Mouse (Mus musculus): ENCODE measurements around the gene Zswim1. TPM values are rescaled to one million over a fixed set of nuclear protein-coding genes. Genes with fewer than 3 reads are reported as not detected.
A peak's percentile ranks its signal among the peaks of the same experiment; 100 is the strongest.

The Zswim1 gene
- 11.7 and 11.8 TPM in 2 replicates for polyA plus RNA-seq (2012; rRNA removed)

DNA sequence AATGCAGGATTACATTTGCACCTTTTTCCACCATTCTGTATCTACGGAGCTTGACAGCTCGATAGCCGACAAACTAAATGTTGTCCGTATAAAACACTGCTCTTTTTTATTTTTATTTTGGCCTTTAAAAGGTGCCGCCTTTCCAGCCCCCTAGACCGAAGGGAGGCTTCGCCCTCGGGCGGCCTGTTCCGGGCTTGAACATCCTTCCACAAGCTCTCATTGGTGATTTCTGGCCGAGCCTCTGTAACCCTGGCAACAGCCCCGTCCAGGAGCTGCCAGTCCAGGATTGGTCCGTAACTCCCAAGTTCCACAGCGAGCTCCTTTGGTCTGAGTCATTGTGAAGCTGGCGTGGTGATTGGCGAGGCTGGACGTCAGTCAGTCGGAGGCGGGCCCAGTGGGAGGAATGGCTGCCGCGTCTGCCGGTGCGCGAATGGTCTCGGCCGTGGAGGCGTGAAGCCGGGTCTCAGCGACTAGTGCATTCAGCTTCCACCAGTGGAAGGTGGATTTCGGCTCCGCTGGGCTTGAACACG lies at the start of gene Zswim1:
TSS of gene Zswim1 (plus strand) at position 51 of the 530 bp plus-strand sequence.
- DNase-seq: peak; percentile 100
- H3K4me3 ChIP-seq (ENCODE audit: insufficient read depth, low read depth, low read length): peak within 1 kb of the TSS; percentile 70
- peak within 1 kb of the TSS; percentile 33; the same call in 1 of the 2 replicates for H3K27ac ChIP-seq (ENCODE audit: insufficient read depth, low read depth, low read length)
- WGBS: 1% methylated on average over 32 of the region's 32 CpGs
- peak; percentile 91 for TF ChIP-seq POLR2A (IDR thresholded peaks at IDR 0.05; ENCODE audit: low read depth, low read length)
- TF ChIP-seq CTCF (conservative IDR thresholded peaks at IDR 0.05; ENCODE audit: insufficient read depth, insufficient read length, low read depth, low read length): no peak
- H3K4me1 ChIP-seq (ENCODE audit: control insufficient read depth, insufficient read depth, low read length): no peaks in the 10 kb centered on the region; the same call in 1 of the 2 replicates
- peaks cover 3% of the 10 kb centered on the region; the same call in 1 of the 2 replicates for H3K36me3 ChIP-seq (ENCODE audit: control insufficient read depth, insufficient read depth, low read length)
- no peaks in the 10 kb centered on the region for H3K27me3 ChIP-seq (replicated peaks; ENCODE audit: control insufficient read depth, insufficient read depth, low read length)

GRCm38 (mm10) chr2:164773229-164773988 lies 49.1 kb upstream of the Zswim1 start:
- peaks cover 3% of the 10 kb centered on the region; the same call in 1 of the 2 replicates for H3K4me1 ChIP-seq (ENCODE audit: control insufficient read depth, insufficient read depth, low read length)
- no peaks in the 10 kb centered on the region for H3K36me3 ChIP-seq (ENCODE audit: control insufficient read depth, insufficient read depth, low read length)
- no peak overlapping the region for H3K4me3 ChIP-seq (ENCODE audit: insufficient read depth, low read depth, low read length)
- no peak for DNase-seq
- 84% methylated on average over 14 of the region's 14 CpGs for WGBS
- no peak overlapping the region for H3K27ac ChIP-seq (ENCODE audit: insufficient read depth, low read depth, low read length)
- H3K27me3 ChIP-seq (replicated peaks; ENCODE audit: control insufficient read depth, insufficient read depth, low read length): no peaks in the 10 kb centered on the region
- no peak for TF ChIP-seq CTCF (conservative IDR thresholded peaks at IDR 0.05; ENCODE audit: insufficient read depth, insufficient read length, low read depth, low read length)
- TF ChIP-seq POLR2A (IDR thresholded peaks at IDR 0.05; ENCODE audit: low read depth, low read length): no peak

GRCm38 (mm10) chr2:164773989-164774364 lies 48.5 kb upstream of the Zswim1 start:
- TF ChIP-seq POLR2A (IDR thresholded peaks at IDR 0.05; ENCODE audit: low read depth, low read length) (no peak), CTCF (conservative IDR thresholded peaks at IDR 0.05; ENCODE audit: insufficient read depth, insufficient read length, low read depth, low read length) (no peak)
- H3K36me3 ChIP-seq (ENCODE audit: control insufficient read depth, insufficient read depth, low read length): no peaks in the 10 kb centered on the region
- no peak overlapping the region for H3K4me3 ChIP-seq (ENCODE audit: insufficient read depth, low read depth, low read length)
- WGBS: 67% methylated on average over 5 of the region's 5 CpGs
- no peaks in the 10 kb centered on the region for H3K27me3 ChIP-seq (replicated peaks; ENCODE audit: control insufficient read depth, insufficient read depth, low read length)
- peaks cover 3% of the 10 kb centered on the region; the same call in 1 of the 2 replicates for H3K4me1 ChIP-seq (ENCODE audit: control insufficient read depth, insufficient read depth, low read length)
- H3K27ac ChIP-seq (ENCODE audit: insufficient read depth, low read depth, low read length): no peak overlapping the region
- no peak for DNase-seq

- no peak overlapping the region for H3K4me3 ChIP-seq (ENCODE audit: insufficient read depth, low read depth, low read length)
These were observed 46.4 kb upstream of the Zswim1 start for GRCm38 (mm10) chr2:164776130-164776529.

GRCm38 (mm10) chr2:164776801-164777200 lies 45.7 kb upstream of the Zswim1 start:
- H3K27me3 ChIP-seq (replicated peaks; ENCODE audit: control insufficient read depth, insufficient read depth, low read length): no peaks in the 10 kb centered on the region
- no peak overlapping the region for H3K27ac ChIP-seq (ENCODE audit: insufficient read depth, low read depth, low read length)
- WGBS: 63% methylated on average over 17 of the region's 17 CpGs
- TF ChIP-seq POLR2A (IDR thresholded peaks at IDR 0.05; ENCODE audit: low read depth, low read length) (no peak), CTCF (conservative IDR thresholded peaks at IDR 0.05; ENCODE audit: insufficient read depth, insufficient read length, low read depth, low read length) (no peak)
- no peak for DNase-seq
- no peak overlapping the region for H3K4me3 ChIP-seq (ENCODE audit: insufficient read depth, low read depth, low read length)
- no peaks in the 10 kb centered on the region for H3K36me3 ChIP-seq (ENCODE audit: control insufficient read depth, insufficient read depth, low read length)
- no peaks in the 10 kb centered on the region for H3K4me1 ChIP-seq (ENCODE audit: control insufficient read depth, insufficient read depth, low read length)

More at GRCm38 (mm10) chr2:164776130-164776529, 46.4 kb upstream of the Zswim1 start:
- Histone ChIP-seq H3K27ac (ENCODE audit: insufficient read depth, low read depth, low read length) (no peak overlapping the region), H3K36me3 (ENCODE audit: control insufficient read depth, insufficient read depth, low read length) (no peaks in the 10 kb centered on the region), H3K4me1 (ENCODE audit: control insufficient read depth, insufficient read depth, low read length) (no peaks in the 10 kb centered on the region), H3K27me3 (replicated peaks; ENCODE audit: control insufficient read depth, insufficient read depth, low read length) (no peaks in the 10 kb centered on the region)
- no peak for DNase-seq
- WGBS: 86% methylated on average over 6 of the region's 6 CpGs
- TF ChIP-seq CTCF (conservative IDR thresholded peaks at IDR 0.05; ENCODE audit: insufficient read depth, insufficient read length, low read depth, low read length) (no peak), POLR2A (IDR thresholded peaks at IDR 0.05; ENCODE audit: low read depth, low read length) (no peak)

DNA sequence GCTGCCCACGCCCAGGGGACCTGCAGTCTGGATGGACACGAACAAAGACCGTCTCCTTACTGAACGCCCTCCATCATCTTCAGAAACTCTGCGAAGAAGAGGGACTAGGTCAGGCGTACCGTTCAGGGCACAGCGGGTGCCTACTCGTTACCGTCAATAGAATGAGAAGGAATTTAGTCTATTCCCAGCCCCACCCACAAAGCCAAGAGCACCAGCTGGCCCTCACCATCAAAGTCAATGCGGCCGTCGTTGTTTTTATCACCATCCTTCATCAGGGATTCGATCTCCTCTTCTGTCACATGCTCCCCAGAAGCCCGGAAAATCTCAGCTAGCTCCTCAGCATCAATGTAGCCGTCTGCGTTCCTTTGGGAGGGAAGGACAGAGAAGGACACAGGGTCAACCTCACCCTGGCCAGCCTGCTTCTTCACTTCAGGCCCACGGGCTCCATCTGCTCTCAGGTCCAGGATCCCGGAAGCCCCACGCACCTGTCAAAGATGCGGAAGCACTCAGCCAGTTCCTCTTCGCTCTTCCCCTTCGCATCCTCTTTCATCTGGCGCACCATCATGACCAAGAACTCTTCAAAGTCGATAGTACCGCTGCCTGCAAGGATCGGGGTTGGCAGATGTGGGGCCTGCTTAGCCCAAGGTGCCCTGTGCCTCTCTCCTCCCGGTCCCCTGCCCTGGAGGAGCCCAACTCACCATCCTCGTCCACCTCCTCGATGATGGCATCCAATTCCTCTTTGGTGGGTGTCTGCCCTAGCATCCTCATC lies 45.1 kb upstream of the Zswim1 start:
- H3K27ac ChIP-seq (ENCODE audit: insufficient read depth, low read depth, low read length): no peak overlapping the region
- H3K27me3 ChIP-seq (replicated peaks; ENCODE audit: control insufficient read depth, insufficient read depth, low read length): no peaks in the 10 kb centered on the region
- no peaks in the 10 kb centered on the region for H3K36me3 ChIP-seq (ENCODE audit: control insufficient read depth, insufficient read depth, low read length)
- no peaks in the 10 kb centered on the region for H3K4me1 ChIP-seq (ENCODE audit: control insufficient read depth, insufficient read depth, low read length)
- DNase-seq: no peak
- no peak overlapping the region for H3K4me3 ChIP-seq (ENCODE audit: insufficient read depth, low read depth, low read length)
- TF ChIP-seq POLR2A (IDR thresholded peaks at IDR 0.05; ENCODE audit: low read depth, low read length): no peak
- TF ChIP-seq CTCF (conservative IDR thresholded peaks at IDR 0.05; ENCODE audit: insufficient read depth, insufficient read length, low read depth, low read length): no peak
- 82% methylated on average over 30 of the region's 30 CpGs for WGBS

DNA sequence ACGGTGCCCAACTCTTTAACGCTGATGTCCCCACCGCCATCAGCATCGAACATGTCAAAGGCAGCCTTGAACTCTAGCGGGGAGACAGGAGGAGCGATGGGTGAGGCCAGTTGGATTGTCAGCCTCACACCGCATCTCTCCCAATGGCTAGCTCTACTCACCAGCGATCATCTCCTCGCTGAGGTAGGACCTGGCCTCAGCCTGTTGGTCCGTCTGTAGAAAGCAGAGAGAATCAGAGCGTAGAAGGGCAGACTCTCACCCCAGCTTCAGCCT lies 44.5 kb upstream of the Zswim1 start:
- Histone ChIP-seq H3K27ac (ENCODE audit: insufficient read depth, low read depth, low read length) (no peak overlapping the region), H3K4me3 (ENCODE audit: insufficient read depth, low read depth, low read length) (no peak overlapping the region), H3K36me3 (ENCODE audit: control insufficient read depth, insufficient read depth, low read length) (no peaks in the 10 kb centered on the region), H3K4me1 (ENCODE audit: control insufficient read depth, insufficient read depth, low read length) (no peaks in the 10 kb centered on the region), H3K27me3 (replicated peaks; ENCODE audit: control insufficient read depth, insufficient read depth, low read length) (no peaks in the 10 kb centered on the region)
- 94% methylated on average over 11 of the region's 11 CpGs for WGBS
- TF ChIP-seq POLR2A (IDR thresholded peaks at IDR 0.05; ENCODE audit: low read depth, low read length) (no peak), CTCF (conservative IDR thresholded peaks at IDR 0.05; ENCODE audit: insufficient read depth, insufficient read length, low read depth, low read length) (no peak)
- no peak for DNase-seq
